Mouse (Mus musculus) MN1 (cell line): ENCODE data around the gene Glp1r.

ENCODE experiments used
- DNase-seq: peaks from one replicate; pipeline ENCODE4 v3.0.0-alpha.2; 2016; ENCODE audit warnings: low spot score

Gene Glp1r

GRCm38 (mm10) chr17:30901627-30902026 is at the start of gene Glp1r:
Glp1r (plus strand) TSS chr17:30901817.
- DNase-seq = no peak

GRCm38 (mm10) chr17:30852345-30852744 is 49.3 kb upstream of the Glp1r start:
- DNase-seq = no peak

GRCm38 (mm10) chr17:30857347-30857746 is 44.3 kb upstream of the Glp1r start:
- DNase-seq = no peak

GRCm38 (mm10) chr17:30858586-30859259 is 42.9 kb upstream of the Glp1r start:
- no peak for DNase-seq

GRCm38 (mm10) chr17:30859989-30860585 is 41.5 kb upstream of the Glp1r start:
- DNase-seq = no peak

- no peak for DNase-seq
Measured at GRCm38 (mm10) chr17:30860606-30861005, 41.0 kb upstream of the Glp1r start.

GRCm38 (mm10) chr17:30866281-30866680 is 35.3 kb upstream of the Glp1r start:
- no peak for DNase-seq

GRCm38 (mm10) chr17:30866966-30867365 is 34.7 kb upstream of the Glp1r start:
- DNase-seq = no peak

- no peak for DNase-seq
Measured at GRCm38 (mm10) chr17:30871040-30871439, 30.6 kb upstream of the Glp1r start.

- DNase-seq = no peak
Measured at GRCm38 (mm10) chr17:30874276-30874675, 27.3 kb upstream of the Glp1r start.

- DNase-seq = no peak
Measured at GRCm38 (mm10) chr17:30877456-30877855, 24.2 kb upstream of the Glp1r start.

- no peak for DNase-seq
Measured at GRCm38 (mm10) chr17:30878626-30879025, 23.0 kb upstream of the Glp1r start.

GRCm38 (mm10) chr17:30880391-30880790 is 21.2 kb upstream of the Glp1r start:
- DNase-seq = no peak

GRCm38 (mm10) chr17:30881001-30881400 is 20.6 kb upstream of the Glp1r start:
- DNase-seq = no peak

GRCm38 (mm10) chr17:30882206-30882605 is 19.4 kb upstream of the Glp1r start:
- DNase-seq = no peak

GRCm38 (mm10) chr17:30883534-30883933 is 18.1 kb upstream of the Glp1r start:
- DNase-seq = no peak

GRCm38 (mm10) chr17:30892086-30892485 is 9.5 kb upstream of the Glp1r start:
- DNase-seq = no peak

- DNase-seq = no peak
Measured at GRCm38 (mm10) chr17:30892730-30893129, 8.9 kb upstream of the Glp1r start.

GRCm38 (mm10) chr17:30897075-30897474 is 4.5 kb upstream of the Glp1r start:
- DNase-seq = peak; percentile 44

GRCm38 (mm10) chr17:30904096-30904495 is 2.5 kb downstream of the Glp1r start:
- no peak for DNase-seq

GRCm38 (mm10) chr17:30907577-30907976 is 6.0 kb downstream of the Glp1r start:
- peak; percentile 54 for DNase-seq

- peak; percentile 72 for DNase-seq
Measured at GRCm38 (mm10) chr17:30910866-30911731, 9.5 kb downstream of the Glp1r start.

GRCm38 (mm10) chr17:30911732-30912088 is 10.1 kb downstream of the Glp1r start:
- DNase-seq = no peak
